Mouse (Mus musculus) layer of hippocampus, adult 9-11 months (tissue): Measurements from ENCODE around the gene Manf.

ENCODE experiments used
- DNase-seq: peaks from one replicate; pipeline ENCODE4 v3.0.0; 2022

The Manf gene

GRCm38 (mm10) chr9:106884306-106884705, 7.5 kb downstream of the Manf start:
- DNase-seq = no peak

GRCm38 (mm10) chr9:106883085-106883484, 8.7 kb downstream of the Manf start:
- no peak for DNase-seq

- no peak for DNase-seq
Observed at GRCm38 (mm10) chr9:106882176-106882575, 9.6 kb downstream of the Manf start.

GRCm38 (mm10) chr9:106881071-106881755, 10.6 kb downstream of the Manf start:
- DNase-seq = no peak

GRCm38 (mm10) chr9:106879471-106879870, 12.3 kb downstream of the Manf start:
- DNase-seq = no peak

GRCm38 (mm10) chr9:106876666-106877065, 15.1 kb downstream of the Manf start:
- DNase-seq = no peak

- no peak for DNase-seq
Observed at GRCm38 (mm10) chr9:106874216-106874615, 17.6 kb downstream of the Manf start.

GRCm38 (mm10) chr9:106858036-106858435, 33.7 kb downstream of the Manf start:
- DNase-seq = no peak

GRCm38 (mm10) chr9:106856664-106857063, 35.1 kb downstream of the Manf start:
- no peak for DNase-seq

- DNase-seq = no peak
Observed at GRCm38 (mm10) chr9:106842800-106843199, 49.0 kb downstream of the Manf start.

- DNase-seq = no peak
Observed at GRCm38 (mm10) chr9:106840569-106840968, 51.2 kb downstream of the Manf start.

GRCm38 (mm10) chr9:106822381-106823104, 69.2 kb downstream of the Manf start:
- DNase-seq = peak; percentile 75

GRCm38 (mm10) chr9:106821618-106822380, 70.0 kb downstream of the Manf start, which contains the start of gene Dcaf1:
TSS of gene Dcaf1 (plus strand) at chr9:106821874.
- DNase-seq = peak; percentile 98

GRCm38 (mm10) chr9:106821050-106821617, 70.6 kb downstream of the Manf start:
- DNase-seq = no peak

GRCm38 (mm10) chr9:106819201-106819600, 72.6 kb downstream of the Manf start:
- DNase-seq = peak; percentile 7

GRCm38 (mm10) chr9:106818191-106818590, 73.6 kb downstream of the Manf start:
- DNase-seq = no peak

- DNase-seq = no peak
Observed at GRCm38 (mm10) chr9:106806503-106806902, 85.3 kb downstream of the Manf start.

GRCm38 (mm10) chr9:106790831-106791230, 100.9 kb downstream of the Manf start:
- no peak for DNase-seq

GRCm38 (mm10) chr9:106789363-106789762, 102.4 kb downstream of the Manf start:
- no peak for DNase-seq

GRCm38 (mm10) chr9:106788812-106789321, 102.9 kb downstream of the Manf start, which contains the start of gene Rad54l2:
TSS of gene Rad54l2 (minus strand) at chr9:106789194.
- peak; percentile 62 for DNase-seq
